Mouse (Mus musculus) kidney, postnatal 25 days (tissue): ENCODE data around the gene Dcps.
A peak's percentile ranks its signal among the peaks of the same experiment; 100 is the strongest.
"Not testable (repeated sequence)": the region's sequence is repeated elsewhere in the genome, so short reads cannot be mapped to it uniquely, and the experiment has no call there.

Experiments
- DNase-seq, 2 experiments: peaks; one replicate each; pipeline ENCODE4 v3.0.0; 2021; ENCODE audit warnings: mixed read lengths in 2 of 2

The Dcps gene

DNA sequence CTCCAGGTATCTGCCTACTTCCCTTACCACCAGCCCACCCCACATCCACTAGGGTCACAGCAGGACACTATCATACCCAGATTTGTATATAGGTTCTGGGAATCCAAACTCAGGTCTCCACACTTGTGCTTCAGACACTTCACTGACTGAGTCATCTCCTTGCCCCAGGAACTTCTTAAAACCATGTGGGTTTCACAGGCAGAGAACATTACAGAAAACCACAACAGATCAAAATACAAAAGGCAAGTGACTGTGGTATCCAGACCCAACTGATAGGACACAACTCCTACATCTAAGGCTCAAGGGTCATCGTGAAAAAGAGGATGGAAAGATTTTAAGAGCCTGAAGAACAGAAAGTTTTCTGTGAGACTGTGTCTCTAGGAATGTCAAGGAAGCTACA is 2.5 kb downstream of the Dcps start:
- no peak for DNase-seq

DNA sequence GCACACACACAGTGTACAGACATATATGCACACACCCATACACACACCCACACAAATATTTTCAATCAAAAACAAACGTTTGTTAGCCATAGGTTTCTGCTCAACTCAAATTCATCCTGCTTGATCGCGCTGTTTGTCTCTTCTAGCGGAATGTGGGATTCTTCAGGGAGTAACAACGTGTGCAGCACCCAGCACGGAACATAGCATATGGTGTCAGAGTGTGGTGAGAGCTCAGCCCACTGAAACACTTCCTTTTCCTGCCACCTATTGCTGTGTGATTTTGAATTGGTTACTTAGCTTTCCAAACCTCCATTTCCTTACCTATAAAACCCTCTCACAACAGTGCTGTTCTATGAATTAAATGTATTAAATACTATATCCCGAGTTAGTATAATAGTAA is 5.8 kb downstream of the Dcps start:
- no peak for DNase-seq

DNA sequence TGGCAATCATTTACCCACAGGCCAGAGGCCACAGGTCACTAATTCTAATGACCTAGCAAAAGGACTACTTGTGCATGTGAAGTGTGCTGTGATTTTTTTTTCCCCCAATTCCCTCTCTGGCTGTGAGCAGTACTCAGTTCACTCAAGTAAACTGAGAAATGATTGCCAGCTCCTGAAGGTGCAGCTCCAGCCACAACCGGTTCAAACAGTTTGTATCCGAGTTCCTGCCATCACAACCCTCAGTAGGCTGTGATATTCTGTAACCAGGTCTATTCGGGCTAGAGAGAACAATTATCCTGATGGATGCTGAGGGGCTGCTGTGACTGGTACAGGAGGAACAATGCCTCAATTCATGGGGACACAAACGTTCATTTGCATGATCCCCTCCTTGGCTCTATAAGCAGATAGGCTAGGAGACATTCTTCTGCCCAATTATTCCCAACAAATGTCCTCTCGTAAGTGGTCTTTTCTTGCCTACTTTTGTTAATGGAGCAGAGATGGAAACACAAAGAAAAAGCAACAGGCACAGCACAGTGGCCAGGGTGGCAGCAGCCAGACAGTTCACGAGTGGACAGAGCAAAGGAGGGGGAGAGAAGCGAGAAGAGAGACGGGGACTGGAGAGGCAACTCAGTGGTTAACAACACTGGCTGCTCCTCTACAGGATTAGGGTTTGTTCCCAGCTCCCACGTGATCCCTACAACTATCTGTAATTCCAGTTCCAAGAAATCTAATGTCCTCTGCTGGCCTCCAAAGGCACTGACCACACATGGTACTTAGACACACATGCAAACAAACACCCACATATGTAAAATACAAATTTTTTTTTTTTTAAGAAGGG is 8.8 kb downstream of the Dcps start:
- DNase-seq: peak; percentile 70 to 82

DNA sequence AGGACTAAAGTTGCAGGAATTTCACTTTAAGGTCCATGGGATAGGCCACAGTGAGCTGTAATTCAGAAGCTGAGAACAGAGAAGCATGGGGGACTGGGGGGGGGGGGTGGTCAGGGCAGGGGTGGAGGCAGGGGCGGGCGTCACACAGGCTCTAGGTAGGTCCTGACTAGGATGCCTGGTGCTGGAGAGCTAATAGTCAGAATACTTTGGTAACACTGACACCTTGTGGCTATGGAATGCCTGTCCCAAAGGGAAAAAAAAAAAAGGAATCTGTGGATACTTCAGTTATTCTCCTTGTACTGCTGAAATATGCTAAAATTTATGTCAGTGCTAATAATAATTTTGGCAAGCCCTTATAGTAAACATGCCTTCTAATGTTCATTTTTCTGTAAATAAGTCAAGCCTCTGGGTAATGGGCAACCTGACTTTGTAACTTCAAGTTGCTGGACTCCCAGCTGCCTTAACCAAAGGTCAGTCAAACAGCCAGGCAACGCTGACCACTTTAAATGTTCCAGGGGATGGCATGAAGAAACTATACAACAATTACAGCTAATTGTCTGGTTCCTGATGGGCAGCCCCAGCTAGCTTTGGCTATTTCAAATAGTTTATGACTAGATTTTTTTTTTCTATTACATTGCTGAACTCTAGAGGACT is 9.6 kb downstream of the Dcps start:
- peak; percentile 35 to 57 for DNase-seq

DNA sequence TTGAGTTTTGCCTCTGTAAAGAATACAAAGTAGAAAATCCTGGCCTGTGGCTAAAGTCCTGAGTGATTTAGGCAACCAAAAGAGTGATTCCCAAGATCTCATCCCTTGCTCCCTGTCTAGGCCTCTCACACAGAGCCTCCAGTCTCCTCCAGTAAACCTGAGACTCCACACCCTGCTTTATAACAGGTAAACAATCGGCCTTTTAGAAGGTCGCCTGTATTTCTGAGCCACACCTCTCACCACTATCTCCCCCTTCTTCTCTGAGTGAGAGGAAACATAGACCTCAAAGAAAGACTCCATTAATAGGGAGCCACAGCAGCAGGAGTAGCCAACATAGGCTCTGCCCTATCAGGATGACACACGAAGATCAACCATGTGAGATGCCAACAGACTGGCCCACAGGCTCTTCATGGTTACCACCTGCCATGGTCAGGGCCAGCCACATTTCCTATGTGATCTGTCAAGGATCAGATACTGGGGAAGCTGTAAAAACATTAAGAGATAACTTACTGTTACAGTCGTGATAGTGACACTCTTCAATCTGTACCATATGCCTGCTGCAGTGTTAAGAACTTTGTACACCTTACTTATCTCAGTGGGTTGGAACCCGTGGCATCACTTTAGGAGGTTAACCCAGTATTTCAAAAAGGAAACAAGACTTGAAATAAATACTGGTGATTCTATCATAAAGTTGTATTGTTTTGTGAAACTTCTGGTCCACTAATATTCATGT is 11.6 kb downstream of the Dcps start:
- DNase-seq: no peak

DNA sequence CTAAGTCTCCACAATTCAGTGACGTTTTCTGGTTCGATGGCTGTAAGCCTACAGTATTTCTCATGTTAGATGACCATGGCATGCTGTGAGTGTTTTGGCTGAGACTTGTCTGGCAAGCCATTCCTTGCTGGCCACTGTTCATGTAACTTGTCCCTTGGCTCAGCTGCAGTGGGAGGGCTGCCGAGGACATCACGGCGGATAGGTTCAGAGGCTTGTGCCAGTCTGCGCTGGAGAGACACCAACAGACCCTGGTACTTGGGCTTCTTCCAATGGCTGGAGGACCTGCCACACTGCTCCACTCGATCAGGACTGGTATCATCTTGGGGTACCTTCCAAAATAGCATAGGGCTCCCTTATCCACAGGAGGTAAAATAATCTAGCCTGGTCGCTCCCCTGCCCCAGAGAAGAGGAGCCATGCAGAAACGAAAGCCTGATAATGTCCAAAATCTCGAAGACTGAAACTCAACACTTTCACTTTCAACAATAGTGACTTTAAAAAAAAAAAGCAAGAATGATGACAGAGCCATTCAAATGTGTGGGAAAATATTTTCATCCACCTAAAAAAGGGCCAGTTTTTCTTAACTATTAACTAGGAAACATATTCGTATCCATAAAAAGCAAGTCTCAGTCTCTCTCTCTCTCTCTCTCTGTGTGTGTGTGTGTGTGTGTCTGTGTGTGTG is 12.7 kb downstream of the Dcps start:
- DNase-seq: peak; percentile 26 to 62

DNA sequence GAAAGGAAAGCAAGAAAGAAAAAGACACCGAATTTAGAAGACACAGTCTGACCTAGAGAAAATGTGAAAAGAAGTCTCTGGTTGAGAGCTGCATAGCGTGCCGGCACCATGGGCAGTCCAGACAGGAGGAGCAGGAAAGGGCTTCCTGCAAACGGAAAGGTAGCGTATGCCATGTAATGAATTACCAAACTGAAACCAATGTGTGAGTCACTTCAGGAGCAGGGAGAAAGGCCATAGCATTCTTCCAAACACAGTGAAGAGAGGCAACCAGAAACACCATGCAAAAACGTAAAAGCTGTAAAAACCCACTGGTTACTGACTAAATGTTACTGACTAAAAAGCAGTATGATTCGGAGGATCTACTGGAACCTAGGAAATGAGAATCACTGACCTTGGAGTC is 14.1 kb downstream of the Dcps start:
- no peak for DNase-seq

DNA sequence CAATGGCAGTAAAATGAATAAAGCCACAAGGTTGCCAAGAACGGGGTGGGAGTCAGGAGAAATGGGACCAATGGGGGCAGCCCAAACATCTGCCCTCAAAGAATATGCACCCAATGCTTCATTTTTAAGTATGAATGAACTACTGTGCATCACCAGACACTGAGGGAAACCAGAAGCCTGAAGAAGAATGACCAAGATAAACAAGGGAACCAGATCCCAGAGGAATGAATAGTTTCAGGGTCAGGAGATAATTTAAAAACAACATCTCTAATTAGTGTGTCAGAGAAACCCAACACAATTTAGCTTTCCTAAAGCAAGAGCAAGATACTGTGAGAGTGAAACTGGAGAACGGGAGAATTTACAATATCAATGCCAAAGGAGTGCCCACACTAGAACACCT is 15.2 kb downstream of the Dcps start:
- no peak for DNase-seq

DNA sequence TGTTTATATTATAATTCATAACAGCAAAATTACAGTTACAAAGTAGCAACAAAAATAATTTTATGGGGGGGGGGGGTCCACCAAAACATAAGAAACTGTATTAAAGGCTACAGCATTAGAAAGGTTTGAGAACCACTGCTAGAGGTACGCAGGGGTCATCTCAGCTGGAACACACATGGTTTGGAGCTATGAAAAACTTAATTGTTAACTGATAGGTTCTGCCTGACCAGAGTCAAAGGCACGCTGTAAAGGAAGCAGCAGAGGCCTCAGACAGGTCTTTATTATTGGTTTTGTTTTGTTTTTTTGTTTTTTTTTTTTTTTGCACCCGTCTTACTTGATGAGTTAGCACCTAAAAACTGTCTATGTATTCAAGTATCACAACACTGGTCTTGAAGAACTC is 17.4 kb downstream of the Dcps start:
- peak in 1 of 2 experiments; percentile 13 for DNase-seq

DNA sequence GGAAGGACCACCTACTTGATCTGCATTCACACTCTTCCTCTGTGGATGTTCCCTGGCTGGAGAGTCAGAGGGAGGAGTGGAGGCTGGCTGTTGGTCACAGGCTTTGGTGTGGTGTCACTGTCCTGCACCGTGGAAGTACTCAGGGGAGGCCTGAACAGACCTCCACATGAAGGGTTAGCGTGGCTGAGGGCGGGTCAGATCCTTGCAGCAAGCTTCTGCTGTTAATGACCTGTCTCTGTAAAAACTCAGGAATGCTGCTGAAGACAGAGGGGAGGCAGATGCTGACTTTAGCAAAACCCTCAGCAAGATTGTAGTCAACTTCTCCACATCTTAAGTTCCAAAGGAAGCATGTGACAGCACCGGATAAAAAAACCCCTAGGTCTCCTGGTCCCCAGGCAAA is 19.0 kb downstream of the Dcps start:
- no peak for DNase-seq

DNA sequence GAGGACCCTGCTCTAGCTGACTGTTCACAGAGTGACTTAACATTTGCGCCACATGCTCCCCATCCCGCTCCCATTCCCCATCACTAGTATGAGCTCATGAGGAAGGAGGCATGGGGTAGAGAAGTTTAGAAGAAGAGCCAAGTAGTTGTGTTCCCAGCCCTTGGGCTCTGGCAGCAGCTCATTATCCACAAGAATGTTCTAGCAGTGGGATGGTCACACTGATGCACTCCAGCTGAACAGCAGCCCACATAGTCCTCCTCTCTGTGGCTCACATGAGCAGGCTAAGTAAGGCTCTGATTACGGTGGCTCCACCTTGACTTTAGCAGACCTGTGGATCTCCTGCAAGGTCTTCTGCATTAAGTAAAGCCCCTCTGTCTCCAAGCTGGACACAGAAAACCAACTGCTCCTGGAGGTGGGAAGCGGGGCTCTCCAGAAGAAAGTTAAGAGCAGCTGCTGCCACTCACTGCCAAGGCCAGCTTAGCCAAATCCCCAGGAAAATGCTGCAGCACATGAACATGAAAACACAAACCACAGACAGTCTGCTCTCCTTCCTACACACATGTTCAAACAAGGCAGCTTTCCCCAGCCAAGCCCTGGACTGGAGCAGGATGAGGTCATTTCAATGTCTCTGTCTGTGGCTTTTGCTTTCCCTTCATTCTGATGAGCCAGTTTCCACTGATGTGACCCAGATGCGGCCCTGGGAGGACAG is 19.7 kb downstream of the Dcps start:
- DNase-seq: no peak

DNA sequence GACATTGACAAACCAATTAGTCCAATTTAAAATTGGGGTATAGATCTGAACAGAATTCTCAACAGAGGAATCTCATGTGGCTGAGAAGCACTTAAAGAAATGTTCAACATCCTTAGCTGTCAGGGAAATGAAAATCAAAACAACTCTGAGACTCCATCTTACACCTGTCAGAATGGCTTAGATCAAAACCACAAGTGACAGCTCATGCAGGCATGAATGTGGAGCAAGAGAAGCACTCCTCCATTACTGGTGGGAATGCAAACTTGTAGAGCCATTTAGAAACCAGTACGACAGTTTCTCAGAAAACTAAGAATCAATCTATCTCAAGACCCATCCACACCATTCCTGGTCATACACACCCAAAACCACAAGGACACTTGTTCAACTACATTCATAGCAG is 22.9 kb downstream of the Dcps start:
- no peak for DNase-seq

DNA sequence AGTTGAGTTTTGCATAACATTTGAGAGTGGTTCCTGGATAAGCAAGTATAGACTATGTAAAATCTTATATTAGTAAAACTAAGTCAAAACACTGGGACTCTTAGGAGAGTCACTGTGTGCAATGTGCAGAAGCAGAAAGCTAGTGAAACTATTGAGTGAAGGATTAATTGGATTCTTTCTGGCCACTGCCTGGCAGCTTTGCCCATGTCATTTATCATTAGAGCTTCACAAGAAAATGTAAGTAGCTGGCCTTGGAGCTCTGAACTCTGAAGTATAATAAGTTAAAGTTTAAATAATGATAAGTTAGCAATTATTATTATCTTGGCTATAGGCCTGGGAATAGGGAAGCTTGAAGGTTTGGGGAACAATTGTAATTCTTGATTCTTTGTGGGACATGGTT is 27.0 kb downstream of the Dcps start:
- DNase-seq: not testable (repeated sequence)

DNA sequence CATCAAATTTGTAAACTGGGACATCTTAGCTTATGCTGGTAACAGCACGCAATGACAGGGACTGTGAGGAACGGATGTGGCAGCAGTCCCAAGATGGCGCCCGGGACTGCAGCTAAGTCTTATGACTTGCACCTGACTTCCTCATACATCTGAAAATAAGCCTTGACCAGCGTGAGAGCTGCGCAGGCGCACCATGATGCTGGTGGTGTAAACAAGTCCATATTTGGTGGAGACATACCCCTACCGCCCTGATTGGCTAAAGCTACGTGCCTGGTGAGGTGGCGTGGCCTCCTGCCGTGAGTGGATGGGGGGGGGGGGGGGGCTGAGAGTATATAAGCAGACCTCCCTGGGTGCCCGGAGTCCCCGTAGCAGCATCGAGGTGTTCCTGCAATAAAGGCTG is 28.6 kb downstream of the Dcps start:
- DNase-seq: peak in 1 of 2 experiments; percentile 11

DNA sequence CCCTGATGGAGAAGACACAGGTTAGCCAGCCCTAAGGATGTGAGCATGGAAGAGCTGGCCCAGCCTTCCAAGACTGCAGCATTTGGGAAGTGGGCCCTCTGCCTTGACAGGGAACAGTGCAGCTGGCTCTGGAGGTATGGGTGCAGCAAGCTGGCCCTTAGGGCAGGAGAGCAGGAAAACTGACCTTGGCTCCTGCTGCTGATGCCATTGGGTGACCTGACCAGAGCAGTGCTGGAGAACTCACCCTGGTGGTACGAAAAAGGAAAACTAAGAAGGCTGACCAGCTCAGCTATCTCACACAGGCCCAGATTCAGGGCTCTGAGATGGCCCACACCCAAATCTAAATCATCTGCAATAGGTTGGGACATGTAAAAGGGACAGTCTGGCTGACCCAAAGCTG is 30.0 kb downstream of the Dcps start:
- DNase-seq: no peak

DNA sequence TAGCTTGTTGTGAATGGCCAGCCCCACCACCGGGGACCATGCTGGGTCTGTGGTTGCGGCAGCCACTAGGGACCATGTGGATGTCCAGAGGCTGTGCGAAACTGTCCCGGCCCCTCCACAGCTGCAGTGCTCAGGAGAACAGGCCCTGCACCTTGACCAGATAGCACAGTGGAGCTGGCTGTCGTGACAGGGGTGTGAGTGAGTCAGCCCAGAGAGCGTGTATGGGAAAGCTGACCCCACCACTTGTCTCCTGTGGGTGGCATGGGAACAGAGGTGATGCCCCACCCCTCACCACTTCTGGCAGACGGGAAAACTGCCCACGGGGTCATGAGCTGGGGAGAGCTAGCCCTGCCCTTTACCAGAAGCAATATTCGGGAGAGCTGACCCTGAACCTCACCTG is 30.7 kb downstream of the Dcps start:
- DNase-seq: peak in 1 of 2 experiments; percentile 28

DNA sequence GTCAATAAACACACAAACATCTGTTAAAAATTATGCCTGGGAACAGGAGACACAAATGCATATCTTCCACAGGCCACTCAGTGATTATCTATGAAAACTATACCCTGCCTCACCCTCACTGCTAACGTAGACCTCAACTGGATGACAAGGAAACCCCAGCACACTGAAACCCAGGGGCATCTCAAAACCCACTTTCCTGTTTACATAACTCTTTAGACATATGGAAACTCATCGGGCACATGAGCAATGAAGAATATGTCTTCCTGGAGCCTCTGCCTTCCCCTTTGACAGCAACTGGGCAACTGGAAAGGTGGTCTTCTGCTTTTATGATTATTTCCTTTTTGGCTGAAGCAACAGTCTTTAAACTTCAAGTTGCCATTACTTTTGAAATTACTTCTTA is 33.6 kb downstream of the Dcps start:
- DNase-seq: peak in 1 of 2 experiments; percentile 4

DNA sequence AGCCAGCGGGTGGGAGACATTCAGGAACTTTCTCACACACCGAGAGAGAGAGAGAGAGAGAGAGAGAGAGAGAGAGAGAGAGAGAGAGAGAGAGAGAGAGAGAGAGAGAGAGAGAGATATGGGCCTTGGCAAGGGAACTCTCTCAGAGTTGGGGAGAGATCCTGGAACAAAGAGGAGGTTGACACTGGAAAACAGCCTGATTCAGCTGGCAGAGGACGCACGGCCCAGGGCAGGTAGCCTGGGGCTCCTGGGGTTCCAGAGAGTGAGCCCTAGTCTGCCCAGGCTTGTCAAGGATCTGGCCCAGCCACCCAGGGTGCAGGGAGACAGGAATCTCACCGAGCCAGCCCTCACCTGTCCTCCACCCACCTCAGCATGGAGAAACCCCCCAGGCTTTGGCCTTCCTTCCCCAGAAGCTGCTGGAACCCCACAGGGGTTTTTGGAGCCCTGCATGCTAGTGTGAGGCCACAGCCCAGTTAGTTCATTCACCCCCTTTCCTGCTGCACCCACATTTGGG is 36.6 kb downstream of the Dcps start:
- peak in 1 of 2 experiments; percentile 29 for DNase-seq

DNA sequence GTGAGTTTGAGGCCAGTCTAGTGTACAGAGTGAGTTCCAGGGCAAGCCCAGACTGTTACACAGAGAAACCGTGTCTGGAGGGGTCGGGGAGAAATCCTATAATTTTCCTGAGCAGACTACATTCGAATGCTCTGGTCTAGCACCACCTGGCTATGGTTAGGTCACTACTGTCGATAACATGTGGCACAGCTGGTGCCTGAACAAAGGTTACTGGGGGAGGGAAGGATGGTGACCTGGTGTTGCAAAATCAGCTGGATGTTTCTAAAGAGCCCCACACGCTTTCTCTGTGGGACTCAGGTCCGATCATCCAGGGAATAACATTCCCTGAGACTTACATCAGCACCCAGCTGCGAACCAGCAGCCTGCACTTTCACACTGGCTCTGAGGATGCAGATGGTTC is 37.8 kb downstream of the Dcps start:
- DNase-seq: peak in 1 of 2 experiments; percentile 39

DNA sequence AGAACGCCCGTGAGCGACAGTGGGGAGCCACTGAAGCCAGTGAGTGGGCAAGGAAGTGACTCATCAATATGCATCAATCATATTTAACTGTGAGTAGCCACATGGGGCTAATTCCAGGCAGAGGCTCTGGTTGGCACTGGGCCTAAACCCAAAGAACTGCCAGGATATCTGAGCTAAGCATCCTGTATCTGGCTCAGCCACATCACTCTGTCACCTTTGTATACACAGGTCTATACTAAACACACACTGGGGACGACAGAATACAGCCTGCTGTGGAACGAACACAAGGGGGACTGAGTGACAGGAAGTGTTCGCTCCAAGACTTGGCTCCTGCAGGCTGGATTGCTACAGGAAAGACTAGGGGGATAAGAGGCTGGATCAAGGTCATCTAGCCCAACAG is 40.3 kb downstream of the Dcps start:
- DNase-seq: peak; percentile 25 to 34

DNA sequence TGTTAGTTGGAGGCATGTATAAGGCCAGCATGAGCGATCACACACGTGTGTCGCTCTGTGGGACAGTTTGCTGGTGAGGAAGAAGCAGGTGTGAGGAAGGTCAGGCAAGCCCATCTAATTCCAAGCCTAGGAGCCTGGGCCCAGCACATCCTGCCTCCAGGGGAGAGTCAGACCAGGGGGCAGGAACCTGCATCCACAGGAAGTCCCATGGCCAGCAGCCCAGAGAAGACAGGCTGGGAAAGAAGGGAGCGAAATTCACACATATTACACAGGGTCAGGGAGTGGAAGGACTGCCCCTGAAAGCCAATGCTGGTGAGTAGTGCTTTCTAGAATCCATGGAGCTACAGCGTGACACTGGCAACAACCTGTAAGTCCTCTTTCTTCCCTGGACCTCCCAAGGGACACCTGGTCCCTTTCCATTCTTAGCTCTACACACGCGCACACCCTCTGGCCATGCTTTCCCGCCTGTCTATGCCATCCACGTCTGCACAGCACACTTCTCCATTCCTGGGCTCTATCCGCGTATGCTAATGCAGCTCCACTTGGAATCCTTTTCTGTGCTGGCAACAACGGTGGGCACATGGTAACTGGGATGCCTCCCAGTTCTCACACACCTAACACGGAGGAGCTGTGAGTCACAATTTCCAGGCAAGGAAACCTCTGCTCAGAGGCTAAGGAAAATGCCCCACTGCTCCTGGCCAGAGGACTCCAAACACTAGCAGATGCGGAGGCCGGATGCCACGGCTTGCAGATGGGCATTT is 44.0 kb downstream of the Dcps start:
- DNase-seq: peak; percentile 55 to 65
